18 mouse cellular contexts compared by ENCODE assay signal in the genomic region with DNA sequence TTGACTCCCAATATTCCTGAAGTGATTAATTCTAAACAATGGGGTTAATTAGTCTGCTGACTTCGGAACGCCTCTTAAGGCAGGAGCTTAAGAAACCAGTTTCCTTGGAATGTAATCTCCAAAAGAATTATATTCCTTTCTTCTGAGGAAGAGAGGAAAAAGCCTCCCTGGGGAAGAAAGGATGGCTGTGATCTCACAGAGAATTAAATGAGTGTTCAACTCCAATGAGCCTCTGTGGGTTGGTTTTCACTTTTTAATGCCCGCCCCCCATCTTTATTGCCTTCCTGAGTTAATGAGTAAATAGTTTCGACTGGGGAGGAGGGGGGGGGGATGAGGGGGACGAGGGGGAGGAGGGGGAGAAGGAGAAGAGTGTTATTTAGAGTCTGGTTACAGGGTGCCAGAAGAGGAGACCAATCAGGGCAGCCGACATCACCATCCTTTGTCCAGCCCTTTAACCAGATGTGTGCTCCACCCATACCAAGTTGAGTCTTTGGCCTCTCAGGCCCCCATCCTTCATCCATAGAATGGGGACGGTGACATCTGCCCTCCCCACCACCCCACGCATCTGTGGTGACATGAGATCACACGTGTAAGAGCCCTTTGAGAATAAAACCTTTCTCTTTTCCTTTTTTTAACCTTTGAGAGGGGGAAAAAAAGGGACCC.
DNase-seq lines count a peak whose midpoint lies in the region; ATAC-seq lines count a peak whose summit lies in the region.
"Had no signal": no experiment of that assay in that cellular context is flagged by ENCODE, and none has a peak within 500 bp of the region (broad histone marks: within the 10 kb centered on the region; RNA-seq: fewer than 3 reads in every experiment).

No protein-coding gene starts in this region.

- no peak overlapping the region for H3K9ac ChIP-seq in hindbrain, embryonic 12.5 days
- H3K9ac ChIP-seq in hindbrain, embryonic 13.5 days, result no peak overlapping the region
- no peak overlapping the region for H3K9ac ChIP-seq in forebrain, embryonic 13.5 days
- no peak overlapping the region for H3K9ac ChIP-seq in midbrain, embryonic 15.5 days
- H3K9ac ChIP-seq: heart, embryonic 12.5 days had no signal

- no peak overlapping the region for H3K4me3 ChIP-seq in hindbrain, embryonic 12.5 days
- no peak overlapping the region for H3K4me3 ChIP-seq in hindbrain, embryonic 13.5 days
- no peak overlapping the region for H3K4me3 ChIP-seq in forebrain, embryonic 13.5 days
- H3K4me3 ChIP-seq in midbrain, embryonic 15.5 days, result no peak overlapping the region
- H3K4me3 ChIP-seq: heart, embryonic 12.5 days; layer of hippocampus, adult 2 months had no signal

- no peaks in the 10 kb centered on the region for H3K36me3 ChIP-seq in hindbrain, embryonic 12.5 days
- H3K36me3 ChIP-seq in hindbrain, embryonic 13.5 days, result no peaks in the 10 kb centered on the region
- H3K36me3 ChIP-seq in forebrain, embryonic 13.5 days (ENCODE audit: poor library complexity, severe bottlenecking), result no peaks in the 10 kb centered on the region
- H3K36me3 ChIP-seq in midbrain, embryonic 15.5 days (replicated peaks), result no peaks in the 10 kb centered on the region
- H3K36me3 ChIP-seq: heart, embryonic 12.5 days had no signal

- no peak for ATAC-seq in hindbrain, embryonic 12.5 days (ENCODE audit: low FRiP score)
- ATAC-seq in hindbrain, embryonic 13.5 days (ENCODE audit: low FRiP score), result no peak
- ATAC-seq in forebrain, embryonic 13.5 days, result 0 out of 2 replicates have a peak, but pooled peaks have one; percentile 33
- ATAC-seq in midbrain, embryonic 15.5 days (replicated peaks), result peak; percentile 75

- H3K9me3 ChIP-seq in hindbrain, embryonic 12.5 days (replicated peaks), result no peaks in the 10 kb centered on the region
- no peaks in the 10 kb centered on the region for H3K9me3 ChIP-seq in hindbrain, embryonic 13.5 days
- 0 out of 2 replicates have a peak, but pooled peaks cover 4% of the 10 kb centered on the region for H3K9me3 ChIP-seq in forebrain, embryonic 13.5 days (replicated peaks)
- no peaks in the 10 kb centered on the region for H3K9me3 ChIP-seq in midbrain, embryonic 15.5 days
- H3K9me3 ChIP-seq: heart, embryonic 12.5 days had no signal

- DNase-seq in embryo, embryonic 10 days (ENCODE audit: low spot score), result peak; percentile 67
- no peak for DNase-seq in adipocyte (ENCODE audit: low spot score)
- DNase-seq in retina, postnatal 1 day, result no peak
- DNase-seq in frontal cortex, postnatal 10 days (ENCODE audit: low spot score in 2 of 2), result no peak
- DNase-seq: B cell, adult 2 months; cerebellum, adult 11 months; cerebellum, postnatal 36 days; gastrocnemius, postnatal 36 days; heart, postnatal 36 days; kidney, adult 11 months; lung, postnatal 14 days; thymus, postnatal 25 days had no signal

- WGBS in hindbrain, embryonic 12.5 days, result 21% methylated on average over 9 of the region's 9 CpGs
- 12% methylated on average over 9 of the region's 9 CpGs for WGBS in hindbrain, embryonic 13.5 days
- under 1% methylated on average over 8 of the region's 9 CpGs for WGBS in forebrain, embryonic 13.5 days
- 9% methylated on average over 9 of the region's 9 CpGs for WGBS in midbrain, embryonic 15.5 days

- H3K27ac ChIP-seq in hindbrain, embryonic 12.5 days, result 0 out of 2 replicates have a peak overlapping the region, but pooled peaks have one; percentile 18
- no peak overlapping the region for H3K27ac ChIP-seq in hindbrain, embryonic 13.5 days
- no peak overlapping the region for H3K27ac ChIP-seq in forebrain, embryonic 13.5 days
- peak overlapping the region; percentile 53 for H3K27ac ChIP-seq in midbrain, embryonic 15.5 days
- H3K27ac ChIP-seq: layer of hippocampus, adult 2 months had no signal

- no peak overlapping the region for H3K4me2 ChIP-seq in hindbrain, embryonic 12.5 days (replicated peaks)
- H3K4me2 ChIP-seq in hindbrain, embryonic 13.5 days, result no peak overlapping the region
- H3K4me2 ChIP-seq in forebrain, embryonic 13.5 days, result no peak overlapping the region
- H3K4me2 ChIP-seq in midbrain, embryonic 15.5 days, result no peak overlapping the region
- H3K4me2 ChIP-seq: heart, embryonic 12.5 days had no signal

- peaks cover 8% of the 10 kb centered on the region for H3K4me1 ChIP-seq in hindbrain, embryonic 12.5 days
- peaks cover 16% of the 10 kb centered on the region for H3K4me1 ChIP-seq in hindbrain, embryonic 13.5 days (replicated peaks)
- H3K4me1 ChIP-seq in forebrain, embryonic 13.5 days, result peaks cover 17% of the 10 kb centered on the region
- peaks cover 16% of the 10 kb centered on the region for H3K4me1 ChIP-seq in midbrain, embryonic 15.5 days
- H3K4me1 ChIP-seq: heart, embryonic 12.5 days had no signal

- H3K27me3 ChIP-seq in hindbrain, embryonic 12.5 days, result no peaks in the 10 kb centered on the region
- peaks cover 3% of the 10 kb centered on the region; the same call in 1 of the 2 replicates for H3K27me3 ChIP-seq in hindbrain, embryonic 13.5 days
- H3K27me3 ChIP-seq in forebrain, embryonic 13.5 days, result peaks cover 27% of the 10 kb centered on the region
- H3K27me3 ChIP-seq in midbrain, embryonic 15.5 days (replicated peaks), result no peaks in the 10 kb centered on the region

Comparison
In these comparisons a context has a peak if more than half of its experiments do, and no peak if none do; other contexts are left out.
1. H3K27ac ChIP-seq: peak in hindbrain, embryonic 12.5 days (single experiment) and midbrain, embryonic 15.5 days (single experiment); none in hindbrain, embryonic 13.5 days (single experiment) and forebrain, embryonic 13.5 days (single experiment).
2. ATAC-seq: peak in forebrain, embryonic 13.5 days (single experiment) and midbrain, embryonic 15.5 days (single experiment); none in hindbrain, embryonic 12.5 days (single experiment) and hindbrain, embryonic 13.5 days (single experiment).